Mouse (Mus musculus) heart, postnatal 25 days (tissue): ENCODE measurements around the gene Arfgef2. TPM values are rescaled to one million over a fixed set of nuclear protein-coding genes. Genes with fewer than 3 reads are reported as not detected.
A peak's percentile ranks its signal among the peaks of the same experiment; 100 is the strongest.
"Not testable (repeated sequence)": the region's sequence is repeated elsewhere in the genome, so short reads cannot be mapped to it uniquely, and the experiment has no call there.

Source experiments
- DNase-seq: peaks from one replicate; pipeline ENCODE4 v3.0.0; 2022; ENCODE audit warnings: low spot score
- intact Hi-C: fragments of 180-260 bp; cut with DNase I; formaldehyde crosslinking; loops from one replicate; pipeline ENCODE4 v1.15.1; 2025
- total RNA-seq, 2 experiments: library from RNA; stranded (reverse); gene quantifications; 2 replicates each; pipeline ENCODE4 v1.2.3; 2021

Arfgef2 gene
- total RNA-seq: 10 to 100 TPM; 42.6 to 43.8 TPM

- DNase-seq: peak; percentile 79
- intact Hi-C loops: loop anchor here (10.0 kb wide), 2 partner anchors 721 to 811 kb away; partner anchors contain the start of gene Ncoa3
Observed at GRCm38 (mm10) chr2:166805250-166806172, at the start of gene Arfgef2. TSS of gene Arfgef2 (plus strand) at chr2:166805588.

- intact Hi-C loops: no loop called here
- DNase-seq: no peak
Observed at GRCm38 (mm10) chr2:166757969-166758368, 47.4 kb upstream of the Arfgef2 start.

GRCm38 (mm10) chr2:166764051-166764450, 41.3 kb upstream of the Arfgef2 start:
- intact Hi-C loops: no loop called here
- no peak for DNase-seq

GRCm38 (mm10) chr2:166767591-166767990, 37.8 kb upstream of the Arfgef2 start:
- intact Hi-C loops: no loop called here
- DNase-seq: no peak

GRCm38 (mm10) chr2:166771396-166771795, 34.0 kb upstream of the Arfgef2 start:
- intact Hi-C loops: no loop called here
- DNase-seq: peak; percentile 31

- intact Hi-C loops: no loop called here
Observed at GRCm38 (mm10) chr2:166773587-166773986, 31.8 kb upstream of the Arfgef2 start.

GRCm38 (mm10) chr2:166774275-166774674, 31.1 kb upstream of the Arfgef2 start:
- no peak for DNase-seq
- intact Hi-C loops: no loop called here

More at GRCm38 (mm10) chr2:166773587-166773986, 31.8 kb upstream of the Arfgef2 start:
- DNase-seq: no peak

GRCm38 (mm10) chr2:166775357-166775893, 30.0 kb upstream of the Arfgef2 start:
- DNase-seq: no peak
- intact Hi-C loops: loop anchor here (5.0 kb wide), 1 partner anchor 63 kb away; the partner anchor contains the start of gene Prex1

- DNase-seq: no peak
Observed at GRCm38 (mm10) chr2:166776272-166776671, 29.1 kb upstream of the Arfgef2 start.

GRCm38 (mm10) chr2:166779956-166780355, 25.4 kb upstream of the Arfgef2 start:
- intact Hi-C loops: loop anchor here (5.0 kb wide), 1 partner anchor 68 kb away; the partner anchor contains the start of gene Prex1
- DNase-seq: no peak

More at GRCm38 (mm10) chr2:166776272-166776671, 29.1 kb upstream of the Arfgef2 start:
- intact Hi-C loops: loop anchor here (5.0 kb wide), 1 partner anchor 64 kb away; the partner anchor contains the start of gene Prex1

- DNase-seq: peak; percentile 27
- intact Hi-C loops: loop anchor here (1.0 kb wide), 1 partner anchor 189 kb away; no protein-coding TSS in a partner anchor
Observed at GRCm38 (mm10) chr2:166780980-166781578, 24.3 kb upstream of the Arfgef2 start.

- intact Hi-C loops: no loop called here
- DNase-seq: no peak
Observed at GRCm38 (mm10) chr2:166784376-166784775, 21.0 kb upstream of the Arfgef2 start.

- DNase-seq: peak; percentile 75
- intact Hi-C loops: no loop called here
Observed at GRCm38 (mm10) chr2:166786353-166787004, 18.9 kb upstream of the Arfgef2 start.

- intact Hi-C loops: no loop called here
- no peak for DNase-seq
Observed at GRCm38 (mm10) chr2:166791738-166792137, 13.7 kb upstream of the Arfgef2 start.

GRCm38 (mm10) chr2:166792355-166792754, 13.0 kb upstream of the Arfgef2 start, which contains the start of gene Trp53rkb:
TSS of gene Trp53rkb (plus strand) at chr2:166792531.
- intact Hi-C loops: no loop called here
- DNase-seq: no peak

- intact Hi-C loops: not testable (repeated sequence)
- peak; percentile 65 for DNase-seq
Observed at GRCm38 (mm10) chr2:166793542-166794214, 11.7 kb upstream of the Arfgef2 start.

- intact Hi-C loops: loop anchor here (10.0 kb wide), 2 partner anchors 715 to 805 kb away; partner anchors contain the start of gene Ncoa3
- no peak for DNase-seq
Observed at GRCm38 (mm10) chr2:166799615-166800472, 5.5 kb upstream of the Arfgef2 start.

- intact Hi-C loops: loop anchor here (10.0 kb wide), 2 partner anchors 716 to 806 kb away; partner anchors contain the start of gene Ncoa3
- no peak for DNase-seq
Observed at GRCm38 (mm10) chr2:166800473-166800857, 4.9 kb upstream of the Arfgef2 start.
